Mouse (Mus musculus): Measurements from ENCODE around the gene Ankrd23. TPM values are rescaled to one million over a fixed set of nuclear protein-coding genes. Genes with fewer than 3 reads are reported as not detected.
A peak's percentile ranks its signal among the peaks of the same experiment; 100 is the strongest.

The Ankrd23 gene
- polyA plus RNA-seq, 1 experiment, result 5.8 TPM

GRCm38 (mm10) chr1:36508238-36508637 lies 28.4 kb downstream of the Ankrd23 start:
- WGBS, result 48% methylated on average over 5 of the region's 5 CpGs
- no peak for TF ChIP-seq CTCF (IDR thresholded peaks at IDR 0.05; ENCODE audit: extremely low read depth, insufficient read length, insufficient replicate concordance, low read depth, low read length)
- no peak for TF ChIP-seq POLR2A (IDR thresholded peaks at IDR 0.05; ENCODE audit: low read depth, low read length)
- H3K27me3 ChIP-seq (ENCODE audit: control insufficient read depth, insufficient read depth, low read length), result no peaks in the 10 kb centered on the region
- H3K36me3 ChIP-seq (ENCODE audit: control insufficient read depth, insufficient read depth, low read length), result peaks cover 36% of the 10 kb centered on the region
- no peak overlapping the region for H3K27ac ChIP-seq (ENCODE audit: insufficient read depth, low read depth, low read length)
- H3K4me3 ChIP-seq (ENCODE audit: low read depth, low read length), result no peak overlapping the region
- peaks cover 6% of the 10 kb centered on the region for H3K4me1 ChIP-seq (ENCODE audit: control insufficient read depth, insufficient read depth, insufficient read length, low read length)

- peaks cover 62% of the 10 kb centered on the region for H3K36me3 ChIP-seq (ENCODE audit: control insufficient read depth, insufficient read depth, low read length)
- no peaks in the 10 kb centered on the region for H3K27me3 ChIP-seq (ENCODE audit: control insufficient read depth, insufficient read depth, low read length)
- no peaks in the 10 kb centered on the region for H3K4me1 ChIP-seq (ENCODE audit: control insufficient read depth, insufficient read depth, insufficient read length, low read length)
- no peak overlapping the region for H3K4me3 ChIP-seq (ENCODE audit: low read depth, low read length)
- no peak overlapping the region for H3K27ac ChIP-seq (ENCODE audit: insufficient read depth, low read depth, low read length)
- TF ChIP-seq CTCF (IDR thresholded peaks at IDR 0.05; ENCODE audit: extremely low read depth, insufficient read length, insufficient replicate concordance, low read depth, low read length) (peak; percentile 83; the same call in 1 of the 2 replicates), POLR2A (IDR thresholded peaks at IDR 0.05; ENCODE audit: low read depth, low read length) (no peak)
- 3% methylated on average over 3 of the region's 3 CpGs for WGBS
Measured at GRCm38 (mm10) chr1:36501261-36501660, 35.4 kb downstream of the Ankrd23 start.

DNA sequence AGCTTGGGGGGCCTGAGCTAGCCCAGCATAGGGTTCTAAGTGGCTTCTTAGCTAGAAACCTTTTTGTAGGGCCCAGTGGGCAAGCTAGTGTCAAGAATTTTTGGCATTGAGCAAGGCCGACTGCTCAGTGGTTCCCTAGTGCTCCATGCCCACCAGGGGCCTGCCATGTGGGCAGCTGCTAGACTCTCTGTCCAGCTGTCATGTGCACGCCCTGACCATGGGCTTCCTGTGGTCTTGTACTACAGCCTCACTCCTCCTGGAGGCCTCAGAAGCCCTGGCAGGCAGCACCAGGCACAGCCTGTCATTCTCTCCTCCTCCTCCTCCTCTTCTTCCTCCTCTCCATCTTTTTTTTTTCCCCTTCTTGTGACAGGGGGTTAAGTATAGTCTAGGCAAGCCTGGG lies 39.4 kb downstream of the Ankrd23 start:
- no peak for TF ChIP-seq CTCF (IDR thresholded peaks at IDR 0.05; ENCODE audit: extremely low read depth, insufficient read length, insufficient replicate concordance, low read depth, low read length)
- TF ChIP-seq POLR2A (IDR thresholded peaks at IDR 0.05; ENCODE audit: low read depth, low read length), result no peak
- WGBS, result 86% methylated on average over 2 of the region's 2 CpGs
- H3K27me3 ChIP-seq (ENCODE audit: control insufficient read depth, insufficient read depth, low read length), result no peaks in the 10 kb centered on the region
- H3K36me3 ChIP-seq (ENCODE audit: control insufficient read depth, insufficient read depth, low read length), result peaks cover 35% of the 10 kb centered on the region
- H3K27ac ChIP-seq (ENCODE audit: insufficient read depth, low read depth, low read length), result no peak overlapping the region
- H3K4me3 ChIP-seq (ENCODE audit: low read depth, low read length), result no peak overlapping the region
- H3K4me1 ChIP-seq (ENCODE audit: control insufficient read depth, insufficient read depth, insufficient read length, low read length), result peaks cover 15% of the 10 kb centered on the region

DNA sequence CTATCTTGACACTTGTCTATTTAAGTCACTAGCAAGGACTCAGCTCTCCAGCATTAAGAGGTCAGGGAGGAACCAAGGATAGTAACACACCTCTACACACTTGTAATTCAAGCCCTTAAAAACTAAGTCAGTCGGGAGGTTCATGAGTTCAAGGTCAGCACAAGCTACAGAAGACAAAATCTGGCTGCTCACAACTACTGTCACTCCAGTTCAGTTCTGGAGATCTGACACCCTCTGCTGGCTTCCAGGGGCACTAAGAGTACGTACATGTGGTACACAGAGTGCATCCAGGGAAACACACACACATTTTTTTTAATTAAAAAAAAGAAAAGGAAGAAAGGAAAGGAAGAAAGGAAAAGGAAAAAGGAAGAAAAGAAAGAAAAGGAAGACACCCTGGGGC lies 40.0 kb downstream of the Ankrd23 start:
- H3K27me3 ChIP-seq (ENCODE audit: control insufficient read depth, insufficient read depth, low read length), result no peaks in the 10 kb centered on the region
- no peak overlapping the region for H3K27ac ChIP-seq (ENCODE audit: insufficient read depth, low read depth, low read length)
- H3K4me3 ChIP-seq (ENCODE audit: low read depth, low read length), result no peak overlapping the region
- peaks cover 31% of the 10 kb centered on the region for H3K36me3 ChIP-seq (ENCODE audit: control insufficient read depth, insufficient read depth, low read length)
- 43% methylated on average over 2 of the region's 2 CpGs for WGBS
- peaks cover 19% of the 10 kb centered on the region for H3K4me1 ChIP-seq (ENCODE audit: control insufficient read depth, insufficient read depth, insufficient read length, low read length)
- TF ChIP-seq CTCF (IDR thresholded peaks at IDR 0.05; ENCODE audit: extremely low read depth, insufficient read length, insufficient replicate concordance, low read depth, low read length) (no peak), POLR2A (IDR thresholded peaks at IDR 0.05; ENCODE audit: low read depth, low read length) (no peak)

DNA sequence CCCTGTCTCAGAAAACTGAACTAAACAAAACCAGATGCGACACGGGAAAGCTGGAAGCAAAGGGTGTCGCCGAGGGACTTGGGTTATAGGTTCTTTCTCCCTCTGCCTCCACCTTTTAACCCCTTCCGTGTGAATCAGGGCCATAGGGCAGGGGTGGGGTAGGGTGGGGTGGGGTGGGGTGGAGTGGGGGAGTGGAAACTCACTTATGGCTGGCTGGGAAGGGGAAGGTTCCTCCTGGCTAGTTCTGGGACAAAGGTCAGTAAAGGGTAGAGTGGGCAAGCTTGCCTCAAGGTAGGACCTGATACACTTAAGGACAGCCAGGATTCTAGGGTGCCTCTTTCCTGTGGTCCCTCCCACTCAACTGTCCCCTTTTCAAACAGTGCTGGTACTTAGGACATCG lies 43.4 kb downstream of the Ankrd23 start:
- Histone ChIP-seq H3K27me3 (ENCODE audit: control insufficient read depth, insufficient read depth, low read length) (no peaks in the 10 kb centered on the region), H3K4me1 (ENCODE audit: control insufficient read depth, insufficient read depth, insufficient read length, low read length) (peaks cover 31% of the 10 kb centered on the region), H3K4me3 (ENCODE audit: low read depth, low read length) (peak overlapping the region; percentile 28; the same call in 1 of the 2 replicates), H3K36me3 (ENCODE audit: control insufficient read depth, insufficient read depth, low read length) (peaks cover 11% of the 10 kb centered on the region), H3K27ac (ENCODE audit: insufficient read depth, low read depth, low read length) (peak overlapping the region; percentile 71)
- no peak for TF ChIP-seq CTCF (IDR thresholded peaks at IDR 0.05; ENCODE audit: extremely low read depth, insufficient read length, insufficient replicate concordance, low read depth, low read length)
- no peak for TF ChIP-seq POLR2A (IDR thresholded peaks at IDR 0.05; ENCODE audit: low read depth, low read length)
- 34% methylated on average over 6 of the region's 6 CpGs for WGBS

GRCm38 (mm10) chr1:36492416-36493139 lies 44.1 kb downstream of the Ankrd23 start:
- H3K4me3 ChIP-seq (ENCODE audit: low read depth, low read length), result peak overlapping the region; percentile 44
- H3K27ac ChIP-seq (ENCODE audit: insufficient read depth, low read depth, low read length), result peak overlapping the region; percentile 71

GRCm38 (mm10) chr1:36489661-36490060 lies 47.0 kb downstream of the Ankrd23 start:
- peaks cover 10% of the 10 kb centered on the region for H3K36me3 ChIP-seq (ENCODE audit: control insufficient read depth, insufficient read depth, low read length)
- 84% methylated on average over 6 of the region's 6 CpGs for WGBS
- H3K4me1 ChIP-seq (ENCODE audit: control insufficient read depth, insufficient read depth, insufficient read length, low read length), result peaks cover 32% of the 10 kb centered on the region
- TF ChIP-seq POLR2A (IDR thresholded peaks at IDR 0.05; ENCODE audit: low read depth, low read length) (no peak), CTCF (IDR thresholded peaks at IDR 0.05; ENCODE audit: extremely low read depth, insufficient read length, insufficient replicate concordance, low read depth, low read length) (no peak)
- H3K27ac ChIP-seq (ENCODE audit: insufficient read depth, low read depth, low read length), result no peak overlapping the region
- H3K4me3 ChIP-seq (ENCODE audit: low read depth, low read length), result no peak overlapping the region
- H3K27me3 ChIP-seq (ENCODE audit: control insufficient read depth, insufficient read depth, low read length), result no peaks in the 10 kb centered on the region

More at GRCm38 (mm10) chr1:36492416-36493139, 44.1 kb downstream of the Ankrd23 start:
- Histone ChIP-seq H3K4me1 (ENCODE audit: control insufficient read depth, insufficient read depth, insufficient read length, low read length) (peaks cover 31% of the 10 kb centered on the region), H3K36me3 (ENCODE audit: control insufficient read depth, insufficient read depth, low read length) (peaks cover 7% of the 10 kb centered on the region), H3K27me3 (ENCODE audit: control insufficient read depth, insufficient read depth, low read length) (no peaks in the 10 kb centered on the region)
- TF ChIP-seq POLR2A (IDR thresholded peaks at IDR 0.05; ENCODE audit: low read depth, low read length), result no peak
- TF ChIP-seq CTCF (IDR thresholded peaks at IDR 0.05; ENCODE audit: extremely low read depth, insufficient read length, insufficient replicate concordance, low read depth, low read length), result peak; percentile 57; the same call in 1 of the 2 replicates
- 17% methylated on average over 9 of the region's 9 CpGs for WGBS
